Mouse (Mus musculus): ENCODE measurements at regions not wholly inside any gene's neighbourhood (a gene's known extent, or its start where the extent isn't known, plus 50 kb on each side); places are given as distances from the start of the nearest gene placed in this dataset.
"Not testable (repeated sequence)": the region's sequence is repeated elsewhere in the genome, so short reads cannot be mapped to it uniquely, and the experiment has no call there.

GRCm38 (mm10) chr14:15884641-15885340 is 364.3 kb upstream of the Ngly1 start:
- Histone ChIP-seq H3K9me3 (replicated peaks) (no peaks in the 10 kb centered on the region), H3K36me3 (no peaks in the 10 kb centered on the region), H3K27me3 (ENCODE audit: low read depth, poor library complexity, severe bottlenecking) (no peaks in the 10 kb centered on the region), H3K4me3 (no peak overlapping the region), H3K4me1 (no peaks in the 10 kb centered on the region), H3K27ac (replicated peaks) (no peak overlapping the region)
- 70% methylated on average over 2 of the region's 2 CpGs for WGBS
- no peak for DNase-seq (ENCODE audit: low spot score)

DNA sequence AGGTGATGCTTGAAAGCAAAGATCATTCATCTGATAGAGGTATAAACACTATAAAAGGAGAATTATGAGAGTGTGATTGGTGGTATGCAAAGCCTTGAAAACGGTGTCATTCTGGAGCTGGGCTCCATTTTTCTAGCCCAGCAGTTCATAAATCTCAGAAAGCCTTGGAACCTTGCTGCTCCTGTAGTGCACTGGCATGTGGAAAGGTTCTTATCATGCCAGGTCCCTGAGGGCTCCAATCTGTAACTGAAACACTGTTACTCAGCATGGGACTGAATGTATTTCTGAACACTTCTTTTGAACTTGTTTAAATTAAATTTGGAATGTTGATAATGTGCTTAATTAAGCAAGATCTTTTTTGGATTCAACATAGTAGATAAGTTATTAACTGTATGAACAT is 352.0 kb upstream of the Ngly1 start:
- no peaks in the 10 kb centered on the region for H3K9me3 ChIP-seq (replicated peaks)
- H3K27me3 ChIP-seq (ENCODE audit: low read depth, poor library complexity, severe bottlenecking), result no peaks in the 10 kb centered on the region
- no peak for DNase-seq (ENCODE audit: low spot score)
- H3K36me3 ChIP-seq, result no peaks in the 10 kb centered on the region
- no peak overlapping the region for H3K4me3 ChIP-seq
- no peaks in the 10 kb centered on the region for H3K4me1 ChIP-seq
- H3K27ac ChIP-seq (replicated peaks), result no peak overlapping the region
- 88% methylated on average over 1 of the region's 1 CpGs for WGBS

GRCm38 (mm10) chr14:15906429-15906828 is 342.7 kb upstream of the Ngly1 start:
- not testable (repeated sequence) for H3K27me3 ChIP-seq (ENCODE audit: low read depth, poor library complexity, severe bottlenecking); H3K36me3 ChIP-seq; DNase-seq (ENCODE audit: low spot score); H3K9me3 ChIP-seq (replicated peaks); H3K4me3 ChIP-seq; H3K4me1 ChIP-seq; H3K27ac ChIP-seq (replicated peaks)
- WGBS, result 87% methylated on average over 11 of the region's 11 CpGs

GRCm38 (mm10) chr14:15913206-15913605 is 335.9 kb upstream of the Ngly1 start:
- 67% methylated on average over 4 of the region's 4 CpGs for WGBS
- not testable (repeated sequence) for DNase-seq (ENCODE audit: low spot score); H3K27ac ChIP-seq (replicated peaks); H3K27me3 ChIP-seq (ENCODE audit: low read depth, poor library complexity, severe bottlenecking); H3K4me1 ChIP-seq; H3K4me3 ChIP-seq; H3K9me3 ChIP-seq (replicated peaks); H3K36me3 ChIP-seq

DNA sequence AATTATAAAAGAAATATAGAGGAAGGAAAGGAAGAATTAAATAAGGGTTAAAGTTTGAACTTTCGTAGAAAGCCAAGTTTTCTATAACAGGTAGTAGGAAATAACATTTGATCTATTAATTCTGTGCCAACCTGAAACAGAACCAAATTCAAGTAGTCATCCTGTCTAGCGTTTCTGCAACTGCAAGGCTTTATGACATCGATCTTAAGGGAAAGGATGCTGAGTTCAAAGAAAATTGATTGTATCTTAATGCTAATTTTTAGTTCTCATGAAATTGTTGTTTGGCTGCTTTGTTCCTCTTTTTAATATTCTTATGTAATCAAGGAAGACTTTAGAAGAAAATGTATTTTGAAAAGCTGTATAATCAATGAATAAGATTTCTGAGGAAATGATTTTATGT is 334.9 kb upstream of the Ngly1 start:
- no peak for DNase-seq (ENCODE audit: low spot score)
- Histone ChIP-seq H3K27me3 (ENCODE audit: low read depth, poor library complexity, severe bottlenecking) (no peaks in the 10 kb centered on the region), H3K27ac (replicated peaks) (no peak overlapping the region), H3K4me3 (no peak overlapping the region), H3K4me1 (no peaks in the 10 kb centered on the region), H3K36me3 (no peaks in the 10 kb centered on the region), H3K9me3 (replicated peaks) (no peaks in the 10 kb centered on the region)
- WGBS, result 88% methylated on average over 3 of the region's 3 CpGs

DNA sequence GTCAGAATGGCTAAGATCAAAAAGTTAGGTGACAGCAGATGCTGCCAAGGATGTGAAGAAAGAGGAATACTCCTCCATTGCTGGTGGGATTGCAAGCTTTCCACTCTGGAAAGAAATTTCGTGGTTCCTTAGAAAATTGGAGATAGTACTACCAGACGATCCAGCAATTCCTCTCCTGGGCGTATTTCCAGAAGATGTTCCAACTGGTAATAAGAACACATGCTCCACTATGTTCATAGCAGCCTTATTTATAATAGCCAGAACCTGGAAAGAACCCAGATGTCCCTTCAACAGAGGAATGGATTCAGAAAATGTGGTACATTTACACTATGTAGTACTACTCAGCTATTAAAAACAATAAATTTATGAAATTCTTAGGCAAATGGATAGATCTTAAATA is 324.4 kb upstream of the Ngly1 start:
- H3K27me3 ChIP-seq (ENCODE audit: low read depth, poor library complexity, severe bottlenecking); H3K4me3 ChIP-seq; H3K9me3 ChIP-seq (replicated peaks); H3K27ac ChIP-seq (replicated peaks); DNase-seq (ENCODE audit: low spot score); H3K36me3 ChIP-seq; H3K4me1 ChIP-seq: not testable (repeated sequence)
- 87% methylated on average over 3 of the region's 3 CpGs for WGBS

- no peak overlapping the region for H3K27ac ChIP-seq (replicated peaks)
- no peaks in the 10 kb centered on the region for H3K9me3 ChIP-seq (replicated peaks)
- H3K4me1 ChIP-seq, result no peaks in the 10 kb centered on the region
- no peaks in the 10 kb centered on the region for H3K36me3 ChIP-seq
- no peaks in the 10 kb centered on the region for H3K27me3 ChIP-seq (ENCODE audit: low read depth, poor library complexity, severe bottlenecking)
- H3K4me3 ChIP-seq, result no peak overlapping the region
- no peak for DNase-seq (ENCODE audit: low spot score)
These were observed 314.4 kb upstream of the Ngly1 start for GRCm38 (mm10) chr14:15934729-15935128.

DNA sequence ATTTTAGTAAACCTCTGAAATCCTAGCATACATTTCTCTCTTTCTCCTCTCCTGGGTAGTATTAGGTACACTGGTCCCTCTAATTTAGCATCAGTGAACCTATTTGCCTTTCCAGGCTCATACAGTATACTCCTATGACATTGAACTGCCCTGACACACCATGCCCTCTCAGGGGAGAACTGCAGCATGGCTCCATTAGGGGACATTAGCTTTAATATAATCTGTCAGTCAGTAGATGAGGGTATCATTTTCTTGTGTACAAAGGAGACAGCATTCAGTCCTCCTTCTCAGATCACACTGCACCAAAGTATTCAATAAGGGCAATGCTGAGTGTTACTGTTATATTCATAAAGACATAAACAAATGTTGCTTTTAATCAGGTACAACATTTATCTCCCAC is 278.8 kb upstream of the Ngly1 start:
- no peaks in the 10 kb centered on the region for H3K9me3 ChIP-seq (replicated peaks)
- no peak for DNase-seq (ENCODE audit: low spot score)
- no peak overlapping the region for H3K27ac ChIP-seq (replicated peaks)
- no peaks in the 10 kb centered on the region for H3K4me1 ChIP-seq
- H3K27me3 ChIP-seq (ENCODE audit: low read depth, poor library complexity, severe bottlenecking), result no peaks in the 10 kb centered on the region
- H3K4me3 ChIP-seq, result no peak overlapping the region
- H3K36me3 ChIP-seq, result no peaks in the 10 kb centered on the region

- Histone ChIP-seq H3K4me3 (no peak overlapping the region), H3K36me3 (no peaks in the 10 kb centered on the region), H3K27ac (replicated peaks) (no peak overlapping the region), H3K27me3 (ENCODE audit: low read depth, poor library complexity, severe bottlenecking) (no peaks in the 10 kb centered on the region), H3K9me3 (replicated peaks) (no peaks in the 10 kb centered on the region), H3K4me1 (no peaks in the 10 kb centered on the region)
- DNase-seq (ENCODE audit: low spot score), result no peak
These were observed 278.3 kb upstream of the Ngly1 start for GRCm38 (mm10) chr14:15970767-15971166.

DNA sequence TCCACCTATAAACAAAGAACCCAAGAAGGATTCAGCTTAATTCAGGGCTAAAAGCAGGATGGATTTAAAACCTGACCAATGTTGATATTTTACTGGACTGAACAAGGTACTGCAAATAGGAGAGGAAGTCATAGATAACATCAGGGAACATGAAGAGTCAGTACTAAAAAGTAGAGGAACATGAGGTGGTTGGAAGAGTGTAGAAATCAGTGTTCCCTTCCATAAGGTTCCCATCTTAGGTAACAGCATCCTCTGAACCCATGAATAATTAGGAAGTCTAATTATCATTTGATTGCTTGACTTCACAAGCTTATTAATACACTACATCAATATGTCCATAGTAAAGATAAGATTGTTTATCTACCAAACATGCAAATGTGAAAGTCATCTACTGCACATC is 277.8 kb upstream of the Ngly1 start:
- H3K36me3 ChIP-seq, result no peaks in the 10 kb centered on the region
- H3K27ac ChIP-seq (replicated peaks), result no peak overlapping the region
- no peak for DNase-seq (ENCODE audit: low spot score)
- H3K4me3 ChIP-seq, result no peak overlapping the region
- no peaks in the 10 kb centered on the region for H3K4me1 ChIP-seq
- no peaks in the 10 kb centered on the region for H3K9me3 ChIP-seq (replicated peaks)
- no peaks in the 10 kb centered on the region for H3K27me3 ChIP-seq (ENCODE audit: low read depth, poor library complexity, severe bottlenecking)

DNA sequence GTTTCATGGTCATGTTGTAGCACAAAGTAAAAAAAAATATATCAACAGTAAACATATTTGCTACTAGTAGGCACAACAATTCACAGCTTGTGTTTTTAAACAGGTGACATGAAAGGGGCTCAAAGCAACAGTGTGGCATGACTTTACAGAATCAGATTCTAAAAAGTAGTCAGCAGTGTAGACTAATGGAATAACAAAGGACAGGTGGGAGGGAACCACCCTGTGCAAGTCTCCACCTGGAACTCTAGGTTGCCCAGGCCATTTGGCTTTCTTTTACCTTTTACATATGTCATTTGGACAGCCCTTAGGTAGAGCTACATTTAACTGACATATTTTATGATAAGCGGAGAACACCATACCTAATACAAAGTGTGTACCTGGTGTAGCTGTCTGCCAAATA is 271.7 kb upstream of the Ngly1 start:
- WGBS, result 100% methylated on average over 1 of the region's 1 CpGs
- H3K27ac ChIP-seq (replicated peaks), result no peak overlapping the region
- H3K36me3 ChIP-seq, result no peaks in the 10 kb centered on the region
- DNase-seq (ENCODE audit: low spot score), result no peak
- H3K27me3 ChIP-seq (ENCODE audit: low read depth, poor library complexity, severe bottlenecking), result no peaks in the 10 kb centered on the region
- no peaks in the 10 kb centered on the region for H3K9me3 ChIP-seq (replicated peaks)
- H3K4me1 ChIP-seq, result peaks cover 11% of the 10 kb centered on the region
- H3K4me3 ChIP-seq, result no peak overlapping the region

GRCm38 (mm10) chr14:15978329-15978728 is 270.8 kb upstream of the Ngly1 start:
- 16% methylated on average over 1 of the region's 1 CpGs for WGBS
- peaks cover 11% of the 10 kb centered on the region for H3K4me1 ChIP-seq
- no peak overlapping the region for H3K27ac ChIP-seq (replicated peaks)
- no peaks in the 10 kb centered on the region for H3K27me3 ChIP-seq (ENCODE audit: low read depth, poor library complexity, severe bottlenecking)
- no peak overlapping the region for H3K4me3 ChIP-seq
- no peaks in the 10 kb centered on the region for H3K9me3 ChIP-seq (replicated peaks)
- H3K36me3 ChIP-seq, result no peaks in the 10 kb centered on the region
- DNase-seq (ENCODE audit: low spot score), result peak; percentile 26

DNA sequence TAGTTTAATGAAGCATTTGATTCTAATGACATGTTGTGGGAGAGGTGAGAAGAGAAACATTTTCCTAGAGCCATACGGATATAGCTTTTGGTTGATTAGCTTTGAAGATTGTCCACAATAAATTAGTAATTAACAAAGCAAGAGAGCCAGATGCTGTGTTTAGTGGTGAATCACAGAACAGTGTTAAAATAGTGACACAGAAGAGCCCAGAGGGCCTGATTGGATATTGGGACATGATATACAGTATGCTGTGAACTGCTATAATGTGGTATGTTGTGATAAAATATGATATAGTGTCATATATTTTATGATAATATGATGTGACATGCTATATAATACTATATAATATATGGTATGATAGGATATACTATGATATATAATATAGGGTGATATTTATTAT is 243.7 kb upstream of the Ngly1 start:
- Histone ChIP-seq H3K36me3 (no peaks in the 10 kb centered on the region), H3K27me3 (ENCODE audit: low read depth, poor library complexity, severe bottlenecking) (no peaks in the 10 kb centered on the region), H3K4me1 (no peaks in the 10 kb centered on the region), H3K9me3 (replicated peaks) (no peaks in the 10 kb centered on the region), H3K27ac (replicated peaks) (no peak overlapping the region), H3K4me3 (no peak overlapping the region)
- DNase-seq (ENCODE audit: low spot score), result no peak
- 96% methylated on average over 1 of the region's 1 CpGs for WGBS

DNA sequence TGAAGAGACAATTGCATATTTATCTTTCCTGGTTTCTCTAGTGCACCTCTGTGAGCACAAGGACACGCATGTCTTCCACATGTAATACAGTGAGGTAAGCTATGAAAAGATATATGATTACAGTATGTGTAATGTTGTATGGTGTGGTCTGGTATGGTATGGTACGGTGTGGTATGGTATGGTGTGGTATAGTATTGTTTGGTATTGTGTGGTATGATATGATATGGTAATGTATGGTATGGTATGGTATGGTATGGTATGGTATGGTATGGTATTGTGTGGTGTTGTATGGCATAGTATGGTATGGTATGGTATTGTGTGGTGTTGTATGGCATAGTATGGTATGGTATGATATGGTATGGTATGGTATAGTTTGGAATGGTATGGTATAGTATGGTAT is 242.1 kb upstream of the Ngly1 start:
- 86% methylated on average over 2 of the region's 2 CpGs for WGBS
- no peak overlapping the region for H3K4me3 ChIP-seq
- DNase-seq (ENCODE audit: low spot score), result no peak
- no peak overlapping the region for H3K27ac ChIP-seq (replicated peaks)
- no peaks in the 10 kb centered on the region for H3K9me3 ChIP-seq (replicated peaks)
- H3K36me3 ChIP-seq, result no peaks in the 10 kb centered on the region
- no peaks in the 10 kb centered on the region for H3K4me1 ChIP-seq
- H3K27me3 ChIP-seq (ENCODE audit: low read depth, poor library complexity, severe bottlenecking), result no peaks in the 10 kb centered on the region

All from midbrain, embryonic 10.5 days (tissue).